Mouse (Mus musculus) embryonic facial prominence, embryonic 15.5 days (tissue): Measurements from ENCODE around the gene Gmfg. TPM values are rescaled to one million over a fixed set of nuclear protein-coding genes. Genes with fewer than 3 reads are reported as not detected.

Experiments used
- ATAC-seq: fragments of 200-750 bp; cut with Nextera tagmentation; 2 replicates; pipeline ENCODE4 v1.8.0; 2017; ENCODE audit warnings: low read depth, moderate TSS enrichment; ENCODE audit not compliant: insufficient number of reproducible peaks, low FRiP score, low TSS enrichment
- H3K27ac ChIP-seq: fragments of 300-500 bp; sonication (generic); replicated peaks from 2 replicates; pipeline ENCODE4 v1.5.1; 2015; ENCODE audit warnings: mild to moderate bottlenecking, inconsistent platforms
- H3K27me3 ChIP-seq: fragments of 300-500 bp; sonication (generic); 2 replicates; pipeline ENCODE4 v1.6.1; 2015; ENCODE audit warnings: inconsistent platforms
- H3K36me3 ChIP-seq: fragments of 300-500 bp; sonication (generic); 2 replicates; pipeline ENCODE4 v1.6.1; 2015; ENCODE audit warnings: mild to moderate bottlenecking, inconsistent platforms
- H3K4me1 ChIP-seq: fragments of 300-500 bp; sonication (generic); 2 replicates; pipeline ENCODE4 v1.6.1; 2015; ENCODE audit warnings: inconsistent platforms
- H3K4me2 ChIP-seq: fragments of 300-500 bp; sonication (generic); replicated peaks from 2 replicates; pipeline ENCODE4 v1.6.1; 2015; ENCODE audit warnings: mild to moderate bottlenecking, inconsistent platforms
- H3K4me3 ChIP-seq: fragments of 300-500 bp; sonication (generic); replicated peaks from 2 replicates; pipeline ENCODE4 v1.5.1; 2015; ENCODE audit warnings: mild to moderate bottlenecking, inconsistent platforms
- H3K9ac ChIP-seq: fragments of 300-500 bp; sonication (generic); 2 replicates; pipeline ENCODE4 v1.6.1; 2015; ENCODE audit warnings: inconsistent platforms
- H3K9me3 ChIP-seq: fragments of 300-500 bp; sonication (generic); replicated peaks from 2 replicates; pipeline ENCODE4 v1.6.1; 2016; ENCODE audit warnings: inconsistent platforms
- WGBS: fragments of 180-500 bp; shearing (Covaris S2); methylation state at CpG from one replicate; pipeline ENCODE4 v1.1.7; 2015; 5-methylcytosine and 5-hydroxymethylcytosine counted together
- polyA plus RNA-seq: library from polyadenylated mRNA; unstranded; fragments of >200 nt; fragmentation: Nextera tagmentation; extraction: Ambion mirVana; gene quantifications from 2 replicates; pipeline ENCODE4 v1.2.1, GENCODE M21; 2015

The Gmfg gene
- polyA plus RNA-seq, 1 experiment from 2014 or later: 16.8 TPM

- H3K9me3 ChIP-seq: no peaks in the 10 kb centered on the region
- H3K27me3 ChIP-seq: no peaks in the 10 kb centered on the region
- H3K4me3 ChIP-seq: no peak overlapping the region
- ATAC-seq: no peak
- 71% methylated on average over 2 of the region's 2 CpGs for WGBS
- no peak overlapping the region for H3K4me2 ChIP-seq
- peaks cover 24% of the 10 kb centered on the region for H3K4me1 ChIP-seq
- H3K36me3 ChIP-seq: no peaks in the 10 kb centered on the region
- no peak overlapping the region for H3K27ac ChIP-seq
- no peak overlapping the region for H3K9ac ChIP-seq
These were observed 1.5 kb downstream of the Gmfg start for GRCm38 (mm10) chr7:28438771-28439170.

- H3K27ac ChIP-seq: no peak overlapping the region
- WGBS: 38% methylated on average over 2 of the region's 2 CpGs
- H3K4me1 ChIP-seq: 0 out of 2 replicates have a peak, but pooled peaks cover 6% of the 10 kb centered on the region
- no peaks in the 10 kb centered on the region for H3K36me3 ChIP-seq
- ATAC-seq: no peak
- H3K27me3 ChIP-seq: peaks cover 2% of the 10 kb centered on the region; the same call in 1 of the 2 replicates
- H3K9ac ChIP-seq: no peak overlapping the region
- no peak overlapping the region for H3K4me3 ChIP-seq
- H3K4me2 ChIP-seq: no peak overlapping the region
- H3K9me3 ChIP-seq: no peaks in the 10 kb centered on the region
These were observed 3.5 kb downstream of the Gmfg start for GRCm38 (mm10) chr7:28440739-28441138.

- H3K27me3 ChIP-seq: peaks cover 6% of the 10 kb centered on the region; the same call in 1 of the 2 replicates
- WGBS: 83% methylated on average over 13 of the region's 14 CpGs
- H3K36me3 ChIP-seq: no peaks in the 10 kb centered on the region
- no peak overlapping the region for H3K4me3 ChIP-seq
- H3K27ac ChIP-seq: no peak overlapping the region
- no peak for ATAC-seq
- H3K4me1 ChIP-seq: 0 out of 2 replicates have a peak, but pooled peaks cover 6% of the 10 kb centered on the region
- no peak overlapping the region for H3K9ac ChIP-seq
- no peak overlapping the region for H3K4me2 ChIP-seq
- H3K9me3 ChIP-seq: no peaks in the 10 kb centered on the region
These were observed 4.7 kb downstream of the Gmfg start for GRCm38 (mm10) chr7:28441776-28442485.

- Histone ChIP-seq H3K4me2 (no peak overlapping the region), H3K4me3 (no peak overlapping the region), H3K9me3 (no peaks in the 10 kb centered on the region), H3K36me3 (no peaks in the 10 kb centered on the region), H3K9ac (no peak overlapping the region), H3K27ac (no peak overlapping the region), H3K27me3 (peaks cover 6% of the 10 kb centered on the region; the same call in 1 of the 2 replicates), H3K4me1 (no peaks in the 10 kb centered on the region)
- WGBS: 41% methylated on average over 4 of the region's 4 CpGs
- ATAC-seq: no peak
These were observed 5.4 kb downstream of the Gmfg start for GRCm38 (mm10) chr7:28442688-28443087.

GRCm38 (mm10) chr7:28444344-28444974 is 7.2 kb downstream of the Gmfg start:
- Histone ChIP-seq H3K36me3 (no peaks in the 10 kb centered on the region), H3K27me3 (peaks cover 6% of the 10 kb centered on the region; the same call in 1 of the 2 replicates), H3K9me3 (no peaks in the 10 kb centered on the region), H3K27ac (no peak overlapping the region), H3K4me1 (no peaks in the 10 kb centered on the region), H3K4me2 (no peak overlapping the region), H3K4me3 (no peak overlapping the region), H3K9ac (no peak overlapping the region)
- ATAC-seq: no peak
- WGBS: 77% methylated on average over 13 of the region's 13 CpGs

- H3K4me1 ChIP-seq: peaks cover 2% of the 10 kb centered on the region; the same call in 1 of the 2 replicates
- peaks cover 6% of the 10 kb centered on the region; the same call in 1 of the 2 replicates for H3K27me3 ChIP-seq
- H3K36me3 ChIP-seq: no peaks in the 10 kb centered on the region
- H3K9ac ChIP-seq: no peak overlapping the region
- no peak overlapping the region for H3K4me2 ChIP-seq
- H3K4me3 ChIP-seq: no peak overlapping the region
- no peak overlapping the region for H3K27ac ChIP-seq
- 7% methylated on average over 12 of the region's 12 CpGs for WGBS
- H3K9me3 ChIP-seq: no peaks in the 10 kb centered on the region
- ATAC-seq: no peak
These were observed 9.2 kb downstream of the Gmfg start for GRCm38 (mm10) chr7:28446446-28446845.

- WGBS: 20% methylated on average over 12 of the region's 12 CpGs
- no peak overlapping the region for H3K9ac ChIP-seq
- H3K36me3 ChIP-seq: no peaks in the 10 kb centered on the region
- H3K4me2 ChIP-seq: no peak overlapping the region
- no peak overlapping the region for H3K27ac ChIP-seq
- no peak overlapping the region for H3K4me3 ChIP-seq
- ATAC-seq: no peak
- H3K4me1 ChIP-seq: peaks cover 3% of the 10 kb centered on the region; the same call in 1 of the 2 replicates
- H3K27me3 ChIP-seq: peaks cover 6% of the 10 kb centered on the region; the same call in 1 of the 2 replicates
- no peaks in the 10 kb centered on the region for H3K9me3 ChIP-seq
These were observed 10.0 kb downstream of the Gmfg start for GRCm38 (mm10) chr7:28447101-28447830.

GRCm38 (mm10) chr7:28447865-28448820 is 10.9 kb downstream of the Gmfg start:
- Histone ChIP-seq H3K9ac (no peak overlapping the region), H3K9me3 (no peaks in the 10 kb centered on the region), H3K4me3 (no peak overlapping the region), H3K4me1 (peaks cover 10% of the 10 kb centered on the region), H3K36me3 (no peaks in the 10 kb centered on the region), H3K27me3 (peaks cover 6% of the 10 kb centered on the region; the same call in 1 of the 2 replicates), H3K4me2 (no peak overlapping the region), H3K27ac (no peak overlapping the region)
- 62% methylated on average over 13 of the region's 13 CpGs for WGBS
- ATAC-seq: no peak

- Histone ChIP-seq H3K27ac (peak within 1 kb of the TSS; percentile 51; the same call in 1 of the 2 replicates), H3K4me1 (peaks cover 10% of the 10 kb centered on the region), H3K4me3 (peak within 1 kb of the TSS; percentile 82), H3K4me2 (peak within 1 kb of the TSS; percentile 92), H3K27me3 (no peaks in the 10 kb centered on the region), H3K9ac (peak within 1 kb of the TSS; percentile 74), H3K9me3 (no peaks in the 10 kb centered on the region), H3K36me3 (peaks cover 18% of the 10 kb centered on the region; the same call in 1 of the 2 replicates)
- WGBS: under 1% methylated on average over 37 of the region's 97 CpGs
- peak; percentile 41 for ATAC-seq
These were observed 14.5 kb downstream of the Gmfg start, which contains the start of gene Lrfn1 for GRCm38 (mm10) chr7:28451531-28452360. Lrfn1 (plus strand) TSS chr7:28451980.
